Mouse (Mus musculus): ENCODE results near the gene Gipc2.
"Not testable (repeated sequence)": the region's sequence is repeated elsewhere in the genome, so short reads cannot be mapped to it uniquely, and the experiment has no call there.

The Gipc2 gene

DNA sequence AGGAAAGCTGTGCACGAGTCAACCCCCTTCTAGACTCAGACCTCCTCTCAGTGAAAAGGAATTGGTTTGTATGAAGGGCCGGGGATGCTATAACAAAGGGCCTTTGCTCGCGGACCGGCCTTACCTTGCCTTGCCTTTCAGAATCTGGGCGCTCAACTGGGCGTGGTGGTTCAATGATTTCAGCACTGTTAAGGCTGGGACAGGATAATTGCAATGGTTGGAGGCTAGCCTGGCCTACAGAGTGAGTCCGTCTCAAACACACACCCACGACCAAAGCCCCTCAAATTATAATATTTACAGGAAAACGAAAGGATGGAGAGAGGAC lies at the start of gene Gipc2:
TSS of gene Gipc2 (minus strand) at position 132 of the 325 bp plus-strand sequence.
- no peak for DNase-seq (ENCODE audit: low spot score)

DNA sequence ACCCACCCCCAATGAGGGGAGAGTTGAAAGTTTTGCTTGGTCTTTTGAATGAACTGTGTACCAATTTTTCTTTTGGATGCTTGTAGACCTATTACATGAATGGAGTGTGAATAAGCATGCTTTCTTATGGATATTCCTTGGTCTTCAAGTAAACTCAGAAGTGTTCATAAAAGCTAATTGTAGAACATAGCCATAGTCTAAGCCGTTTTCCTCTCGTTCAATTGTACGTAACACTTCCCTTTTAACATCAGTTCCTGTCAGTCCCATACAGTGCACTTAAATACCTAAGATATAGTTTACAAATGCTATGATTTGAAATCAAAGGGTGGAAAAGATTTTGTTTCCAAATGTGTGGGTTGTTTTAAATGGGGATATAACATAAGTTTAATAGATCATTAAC lies 47.4 kb upstream of the Gipc2 start:
- DNase-seq (ENCODE audit: low spot score), result no peak

DNA sequence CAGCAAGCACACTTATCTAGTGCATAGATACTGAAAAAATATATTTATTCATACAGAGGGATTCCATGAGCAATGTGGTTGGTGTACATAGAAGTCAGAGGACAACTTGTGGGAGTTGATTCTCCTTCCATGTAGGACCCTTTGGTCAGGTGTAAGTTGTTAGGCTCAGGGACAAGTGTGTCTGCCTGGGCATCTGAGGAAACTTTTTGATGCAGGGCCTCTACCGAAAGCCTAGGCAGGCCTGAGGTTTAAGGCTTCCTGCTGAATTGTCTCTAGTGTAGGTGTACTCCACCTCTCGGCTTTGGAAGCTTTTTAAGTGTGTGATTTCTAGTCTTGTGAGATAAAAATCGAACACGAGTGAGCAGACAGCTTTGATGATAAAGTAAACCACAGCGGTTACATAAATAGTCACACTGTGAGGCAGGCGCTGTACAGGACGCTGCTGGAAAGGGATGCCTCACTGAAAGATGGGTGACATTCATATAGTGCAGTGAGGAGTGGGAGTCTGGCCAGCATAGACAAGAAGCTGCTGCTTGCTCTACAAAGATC lies 45.8 kb upstream of the Gipc2 start:
- no peak for DNase-seq (ENCODE audit: low spot score)

DNA sequence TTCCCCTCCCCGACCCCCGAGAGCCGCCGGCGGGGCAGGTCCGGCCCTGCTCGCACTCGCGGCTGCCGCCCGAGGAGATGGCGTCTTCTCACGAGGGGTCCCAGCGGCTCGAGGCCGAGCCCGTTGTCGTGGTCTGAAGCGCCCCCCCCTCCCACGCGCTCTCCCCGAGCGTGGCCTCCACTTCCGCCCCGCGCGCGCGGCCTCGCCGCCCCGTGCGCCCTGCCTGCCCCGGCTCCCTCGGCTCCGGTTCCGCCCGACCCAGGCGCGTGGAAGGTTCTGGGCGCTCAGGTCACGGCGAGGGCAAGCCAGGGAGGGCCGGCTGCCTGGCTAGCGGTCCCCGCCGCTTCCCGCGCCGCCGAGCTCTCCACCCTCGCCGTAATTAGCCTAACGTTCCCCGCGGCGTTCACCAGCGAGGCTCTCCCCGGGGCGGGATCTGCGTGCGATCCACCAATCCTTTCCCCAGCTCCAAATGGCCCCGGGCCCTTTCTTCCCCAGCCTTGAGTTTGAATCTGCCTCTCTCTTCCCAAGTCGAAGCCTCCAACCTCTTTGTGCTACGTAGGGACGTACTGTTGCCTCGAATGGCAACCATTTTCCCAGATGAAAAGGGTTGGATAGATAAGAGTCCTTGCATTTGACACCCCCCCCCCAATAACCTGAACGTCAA lies 44.8 kb upstream of the Gipc2 start:
- no peak for DNase-seq (ENCODE audit: low spot score)

DNA sequence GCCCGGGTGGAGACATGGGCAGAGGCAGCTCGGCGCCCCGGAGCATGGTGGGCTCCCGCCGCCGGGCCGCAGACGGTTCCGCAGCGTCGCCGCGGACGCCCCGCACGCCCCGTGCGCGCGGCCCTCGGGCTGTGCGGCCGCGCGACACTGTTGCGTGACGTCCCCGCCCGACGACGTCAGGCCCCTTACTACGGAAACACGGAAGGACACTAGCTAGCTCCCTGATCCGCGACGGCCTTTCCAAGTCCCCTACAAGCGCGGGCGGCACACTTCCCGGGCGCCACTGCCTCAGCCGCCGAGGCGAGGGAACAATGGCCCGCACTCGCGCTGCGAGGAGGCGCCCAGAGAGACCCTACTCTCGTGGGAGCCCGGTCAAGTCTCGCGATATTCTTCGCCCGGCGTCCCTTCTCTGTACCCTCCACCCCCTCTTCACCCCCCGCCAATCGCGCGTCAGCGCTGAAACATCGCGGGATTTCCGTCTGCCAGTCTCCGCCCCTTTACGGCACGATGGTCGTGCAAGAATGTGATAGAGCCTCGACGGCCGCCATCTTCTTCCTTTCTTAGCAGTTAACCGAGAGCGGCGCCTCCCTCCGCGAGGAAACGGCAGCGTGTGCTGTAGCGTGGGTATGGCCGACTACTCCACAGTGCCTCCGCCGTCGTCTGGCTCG lies 44.1 kb upstream of the Gipc2 start, which contains the start of the genes Dnajb4 and Fubp1:
TSS of gene Dnajb4 (minus strand) at position 336 of the 668 bp plus-strand sequence.
TSS of gene Fubp1 (plus strand) at position 456 of the 668 bp plus-strand sequence.
- peak; percentile 99 for DNase-seq (ENCODE audit: low spot score)

DNA sequence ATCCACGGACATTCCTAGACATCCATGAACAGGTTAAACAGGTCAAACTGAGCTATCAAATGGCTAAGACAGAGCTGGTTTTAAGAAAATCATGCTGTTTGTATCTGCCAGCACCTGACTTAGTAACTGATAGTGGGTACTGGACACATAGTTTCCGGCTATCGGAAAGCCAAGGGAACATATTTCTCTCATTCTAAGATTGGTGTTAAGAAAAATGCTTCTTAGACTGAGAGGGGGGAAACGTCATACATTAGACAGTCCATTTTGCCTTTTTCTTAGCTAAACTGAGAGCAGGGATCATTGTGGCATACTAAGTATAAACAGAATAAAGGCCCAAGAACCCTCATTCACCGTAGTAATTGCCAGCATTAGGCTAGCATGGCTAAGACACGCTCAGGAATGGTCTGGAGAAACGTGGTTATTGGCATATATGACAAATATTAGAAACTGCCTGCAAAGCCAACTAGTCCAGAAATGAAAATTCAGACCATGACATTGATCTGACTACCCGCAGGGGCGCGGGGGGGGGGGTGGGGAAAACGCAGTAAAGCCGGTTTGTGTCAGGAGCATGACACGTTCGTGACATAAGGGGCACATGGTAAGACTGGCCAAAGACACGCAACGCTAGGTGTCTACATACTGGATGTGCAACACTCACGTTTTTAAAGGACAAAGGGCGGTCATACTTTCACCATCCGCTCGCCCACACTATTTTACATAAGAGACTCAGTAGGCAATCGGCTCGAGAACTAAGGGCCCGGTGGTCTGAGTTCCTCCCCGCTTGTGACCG lies 43.3 kb upstream of the Gipc2 start:
- DNase-seq (ENCODE audit: low spot score), result no peak

DNA sequence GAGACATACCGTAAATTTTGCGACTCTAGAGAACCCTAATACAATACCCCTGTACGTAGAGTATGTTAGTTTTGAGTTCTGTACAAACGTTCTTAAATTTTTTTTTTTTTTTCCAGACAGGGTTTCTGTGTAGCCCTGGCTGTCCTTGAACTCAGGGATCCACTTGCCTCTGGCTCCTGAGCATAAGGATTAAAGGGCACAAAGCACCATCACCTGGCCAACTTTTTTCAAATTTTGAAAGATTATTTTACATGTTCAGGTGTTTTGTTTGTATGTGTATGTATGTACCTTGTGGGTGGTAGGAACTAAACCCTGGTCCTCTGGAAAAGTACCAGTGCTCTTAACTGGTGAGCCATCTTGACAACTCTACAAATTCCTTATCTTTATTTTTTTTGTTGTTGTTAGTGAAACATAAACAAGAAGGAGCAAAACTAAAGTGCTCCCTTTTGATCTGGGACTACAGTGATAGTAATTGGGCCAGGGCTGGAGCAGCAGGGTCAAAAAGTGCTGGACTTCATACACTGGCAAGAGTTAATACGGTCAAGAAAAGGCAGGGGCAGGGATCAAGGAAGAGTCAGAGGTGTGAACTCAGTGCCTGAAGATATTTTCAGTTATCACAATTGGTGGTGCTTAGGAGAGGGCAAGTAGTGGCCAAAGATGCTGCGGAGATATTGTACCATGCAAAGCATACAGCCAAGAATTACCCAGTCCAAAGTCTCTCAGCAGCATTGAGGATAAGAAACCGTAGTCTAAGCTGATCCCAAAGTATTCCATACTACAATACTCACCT lies 42.3 kb upstream of the Gipc2 start:
- no peak for DNase-seq (ENCODE audit: low spot score)

DNA sequence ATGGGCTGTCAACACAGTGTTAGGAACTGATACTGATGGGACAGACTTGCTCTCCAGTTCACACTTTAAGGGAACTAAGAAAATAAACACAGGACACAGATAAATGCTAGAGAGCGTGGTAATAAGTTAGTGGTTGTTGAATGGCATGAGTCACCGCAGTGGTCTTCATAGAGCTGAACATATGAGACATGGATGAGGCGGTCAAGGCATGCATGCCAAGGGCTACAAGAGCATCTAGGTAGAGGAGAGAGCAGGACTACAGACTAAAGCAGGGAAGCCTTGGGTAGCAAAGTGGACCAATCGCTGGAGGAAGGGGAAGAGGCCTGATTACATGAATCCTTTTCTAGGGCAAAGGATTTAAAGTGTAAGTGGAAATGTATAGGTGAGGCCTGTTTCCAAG lies 41.1 kb upstream of the Gipc2 start:
- DNase-seq (ENCODE audit: low spot score), result no peak

DNA sequence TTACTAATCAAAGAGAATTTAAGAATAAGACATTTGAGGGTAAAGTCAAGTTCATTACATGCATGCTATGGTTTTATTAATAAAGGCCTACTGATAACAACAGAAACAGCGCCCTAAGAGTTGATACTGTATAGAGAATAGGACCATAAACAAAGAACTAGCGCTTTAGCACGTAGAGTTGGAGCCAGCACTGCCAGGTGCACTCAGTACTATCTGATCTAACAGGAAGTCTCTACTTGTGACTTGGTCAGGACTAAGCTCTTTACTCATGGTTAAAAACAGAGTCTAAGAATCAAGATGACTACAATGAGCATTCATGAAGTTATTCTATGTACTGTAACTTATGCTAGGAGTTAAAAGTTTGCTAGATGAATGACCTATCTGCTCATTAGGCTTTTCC lies 38.5 kb upstream of the Gipc2 start:
- no peak for DNase-seq (ENCODE audit: low spot score)

DNA sequence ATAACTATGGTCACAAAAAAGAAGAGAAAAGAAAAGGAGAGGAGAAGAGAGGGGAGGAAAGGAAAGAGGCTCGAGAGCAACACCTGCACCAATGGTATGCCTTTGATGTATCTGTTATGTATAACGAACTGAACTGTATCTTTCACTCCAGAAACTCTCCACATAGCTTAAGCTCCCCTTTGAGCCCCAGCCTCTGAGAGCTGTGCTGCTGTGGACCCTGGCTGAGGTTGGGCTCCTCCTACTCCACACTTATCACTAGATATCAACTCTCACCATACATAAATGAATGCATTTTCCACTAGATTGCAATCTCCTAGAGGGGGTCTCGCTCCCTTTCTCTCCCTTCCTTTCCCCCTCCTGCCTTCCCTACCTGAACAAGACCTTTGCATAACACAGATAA lies 38.0 kb upstream of the Gipc2 start:
- no peak for DNase-seq (ENCODE audit: low spot score)

DNA sequence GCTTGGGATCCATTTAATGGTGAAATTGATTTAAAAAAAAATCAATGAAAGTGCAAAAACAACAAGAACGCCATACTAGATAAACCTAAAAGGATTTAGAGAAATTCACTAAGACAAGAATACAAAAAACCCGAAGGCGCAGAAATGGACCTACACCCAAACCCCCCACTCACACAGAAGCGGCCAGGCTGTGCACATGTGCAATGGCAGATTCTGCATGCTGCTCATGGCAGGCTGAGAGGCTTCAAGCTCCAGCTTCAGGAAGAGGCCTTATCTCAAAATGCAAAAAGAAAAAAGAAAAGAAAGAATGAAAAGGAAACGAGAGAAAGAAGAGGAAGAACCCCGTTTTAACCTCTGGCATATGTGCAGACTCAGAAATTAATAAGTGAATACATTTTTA lies 37.4 kb upstream of the Gipc2 start:
- no peak for DNase-seq (ENCODE audit: low spot score)

DNA sequence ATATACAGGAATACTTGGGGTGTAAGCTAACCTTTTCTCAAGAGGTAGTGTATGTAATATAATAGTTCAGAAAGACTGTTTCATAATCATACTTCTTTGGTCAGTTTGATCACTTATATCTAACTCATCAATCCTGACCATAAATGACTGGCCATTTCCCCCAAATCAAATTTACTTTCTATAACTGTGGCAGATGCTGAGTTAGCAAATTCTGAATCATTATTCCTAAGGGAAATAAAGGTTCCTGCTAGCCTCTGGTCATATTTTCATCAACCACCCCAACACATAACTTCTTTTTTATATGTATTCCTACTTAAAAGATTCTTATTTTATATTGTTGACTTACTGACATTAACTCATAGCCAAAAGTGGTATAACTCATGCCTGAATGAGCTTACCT lies 36.9 kb upstream of the Gipc2 start:
- DNase-seq (ENCODE audit: low spot score), result no peak

DNA sequence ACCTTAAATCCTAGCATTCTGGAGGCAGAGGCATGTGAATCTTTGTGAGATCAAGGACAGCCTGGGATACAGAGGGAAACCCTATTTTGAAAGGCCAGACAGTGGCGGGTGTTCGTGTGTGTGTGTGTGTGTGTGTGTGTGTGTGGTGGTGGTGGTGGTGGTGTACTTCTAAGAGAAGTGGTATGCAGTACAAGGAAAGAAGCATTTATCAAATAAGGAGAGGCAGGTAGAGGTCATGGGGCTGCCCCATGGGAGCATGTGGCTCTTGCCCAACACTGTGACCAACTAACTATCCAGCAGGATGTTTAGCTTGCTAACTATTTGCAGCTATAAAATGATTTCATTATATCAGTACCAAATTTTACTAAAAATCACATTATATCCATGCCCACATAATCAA lies 35.6 kb upstream of the Gipc2 start:
- no peak for DNase-seq (ENCODE audit: low spot score)

DNA sequence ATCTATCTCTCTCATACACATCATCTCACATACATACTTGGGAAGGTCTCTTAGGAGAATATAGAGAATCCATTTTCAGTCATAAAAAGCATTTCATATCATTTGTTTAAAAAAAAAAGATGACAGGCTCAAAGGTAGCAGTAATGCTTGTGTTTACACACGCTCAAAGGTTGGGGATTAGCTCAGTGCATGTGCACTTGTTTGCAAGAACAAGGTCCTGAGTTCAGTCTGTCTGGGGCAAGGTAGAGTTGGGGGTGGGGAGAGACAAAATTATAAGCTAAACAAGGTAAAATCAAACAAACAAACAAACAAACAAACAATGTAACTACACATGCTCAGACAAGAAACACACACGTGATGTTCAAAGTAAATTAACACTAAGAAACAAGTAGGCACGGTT lies 35.2 kb upstream of the Gipc2 start:
- DNase-seq (ENCODE audit: low spot score), result no peak

DNA sequence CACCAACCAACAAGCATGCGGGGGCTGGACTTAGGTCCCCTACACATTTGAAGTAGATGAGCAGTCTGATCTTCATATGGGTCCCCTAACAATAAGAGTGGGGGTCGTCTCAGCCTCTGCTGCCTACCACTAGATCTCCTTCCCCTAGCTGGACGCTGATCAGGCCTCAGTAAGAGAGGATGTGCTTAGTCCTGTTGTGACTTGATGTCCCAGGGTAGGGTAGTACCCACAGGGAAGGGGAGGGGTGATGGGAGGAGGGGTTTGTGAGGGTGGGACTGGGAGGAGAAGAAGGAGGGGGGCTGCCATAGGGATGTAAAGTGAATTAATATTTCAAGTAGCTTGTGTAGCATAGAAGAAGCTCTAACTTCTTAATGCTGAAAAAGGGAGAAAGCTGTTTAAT lies 33.1 kb upstream of the Gipc2 start:
- no peak for DNase-seq (ENCODE audit: low spot score)

DNA sequence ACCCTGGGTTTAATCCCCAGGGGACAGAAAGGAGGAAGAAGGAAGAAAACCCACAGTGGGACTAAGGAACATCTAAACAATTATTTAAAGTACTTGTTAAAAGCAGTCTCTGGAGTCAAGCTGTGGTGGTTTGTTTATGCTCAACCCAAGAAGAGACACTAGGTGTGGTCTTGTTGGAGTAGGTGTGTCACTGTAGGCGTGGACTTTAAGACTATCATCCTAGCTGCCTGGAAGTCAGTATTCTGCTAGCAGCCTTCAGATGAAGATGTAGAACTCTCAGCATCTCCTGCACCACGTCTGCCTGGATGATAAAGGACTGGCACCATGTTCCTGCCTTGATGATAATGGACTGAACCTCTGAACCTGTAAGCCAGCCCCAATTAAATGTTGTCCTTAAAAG lies 31.2 kb upstream of the Gipc2 start:
- not testable (repeated sequence) for DNase-seq (ENCODE audit: low spot score)

DNA sequence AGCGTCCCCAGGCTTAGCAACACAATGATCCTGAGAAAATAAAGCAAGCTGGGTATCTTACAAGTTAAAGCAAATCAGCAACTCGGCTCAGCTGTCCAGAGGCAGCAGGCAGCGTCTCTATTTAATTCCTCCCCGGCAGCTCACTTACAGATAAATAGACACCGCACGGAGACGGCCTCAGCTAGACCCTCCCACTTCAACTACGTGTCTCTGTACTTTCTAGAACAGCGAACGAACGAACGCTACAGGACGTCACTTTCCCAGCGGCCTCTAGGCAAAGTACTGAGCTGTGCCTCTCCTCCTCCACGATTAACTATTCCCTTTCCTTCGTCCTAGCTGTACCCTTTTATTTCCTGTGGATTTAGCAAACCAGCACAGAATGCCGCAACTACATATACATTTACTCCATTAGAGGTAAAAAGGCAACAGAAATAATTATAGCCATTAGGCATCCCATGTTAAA lies 27.6 kb upstream of the Gipc2 start:
- peak; percentile 79 for DNase-seq (ENCODE audit: low spot score)

DNA sequence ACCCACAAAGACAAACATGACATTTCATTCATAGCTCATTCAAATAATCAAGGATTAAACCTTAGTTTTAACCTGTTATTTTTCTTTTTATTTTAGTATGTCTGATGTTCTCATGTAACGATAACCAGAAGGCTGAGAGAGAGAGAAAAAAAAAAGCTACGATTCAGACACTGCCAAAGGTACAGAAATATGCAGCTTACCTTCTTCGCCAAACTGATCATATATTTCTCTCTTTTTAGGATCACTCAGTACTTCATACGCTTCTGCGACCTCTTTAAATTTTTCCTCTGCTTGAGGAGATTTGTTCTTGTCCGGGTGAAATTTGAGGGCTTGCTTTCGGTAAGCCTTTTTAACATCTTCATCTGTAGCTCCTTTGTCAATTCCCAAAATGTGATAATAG lies 27.1 kb upstream of the Gipc2 start:
- DNase-seq (ENCODE audit: low spot score), result no peak

DNA sequence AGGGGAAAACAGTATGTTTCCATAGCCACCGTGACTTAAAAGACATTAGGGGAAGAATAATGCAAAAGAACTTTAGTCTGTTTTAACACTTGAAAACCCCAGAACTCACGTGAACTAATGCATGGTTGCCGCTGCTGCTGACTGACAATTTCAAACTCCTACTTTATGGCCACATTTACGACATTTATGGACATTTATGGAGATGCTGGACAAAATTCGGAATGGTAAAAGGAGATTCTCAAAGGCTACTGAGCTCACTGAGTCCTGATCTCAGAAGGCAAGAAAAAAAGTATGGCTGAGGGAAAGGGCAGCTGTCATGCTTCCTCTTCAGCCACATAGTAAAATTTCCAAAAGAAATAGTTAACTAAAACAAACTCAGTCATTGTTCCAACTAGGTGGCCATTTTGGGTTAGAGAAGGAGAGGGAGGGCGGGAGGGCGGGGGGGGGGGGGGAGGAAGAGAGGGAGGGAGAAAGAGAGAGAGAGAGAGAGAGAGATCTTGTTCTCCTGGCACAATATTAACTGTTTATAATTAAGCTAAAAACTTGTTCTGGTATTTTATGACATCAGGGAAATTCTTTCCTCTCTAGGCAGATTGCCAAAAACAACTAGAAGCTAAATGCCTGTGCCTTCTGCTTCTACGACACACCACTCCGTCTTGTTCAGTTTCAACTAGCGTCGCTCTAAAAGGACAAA lies 26.4 kb upstream of the Gipc2 start:
- no peak for DNase-seq (ENCODE audit: low spot score)

DNA sequence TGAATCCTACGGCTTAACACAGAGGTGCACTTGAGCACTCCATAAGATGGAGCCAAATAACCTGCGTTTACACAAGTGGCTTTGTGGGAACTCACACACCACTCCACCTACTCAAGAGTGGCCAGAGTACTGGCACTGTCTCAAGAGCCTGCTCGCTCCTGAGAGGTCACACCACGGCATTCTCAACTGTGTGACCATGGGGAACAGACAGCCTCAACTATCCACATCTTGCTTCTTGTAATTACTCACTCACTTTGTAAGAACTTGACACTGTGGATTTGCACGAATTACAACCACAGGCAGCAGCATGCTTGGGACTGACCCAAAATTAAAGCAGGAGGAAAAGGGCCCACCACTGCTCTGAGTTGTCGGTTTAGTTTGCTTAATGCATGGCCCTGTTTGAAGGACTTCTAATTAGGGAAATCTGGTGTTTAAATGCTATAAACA lies 25.8 kb upstream of the Gipc2 start:
- no peak for DNase-seq (ENCODE audit: low spot score)
